Mouse (Mus musculus) spleen, postnatal 10 days (tissue): ENCODE results near the gene Htr5a.

Experiments used
- DNase-seq, 2 experiments: peaks; one replicate each; pipeline ENCODE4 v3.0.0; 2021 to 2022; ENCODE audit warnings: low spot score in 2 of 2

Gene Htr5a

GRCm38 (mm10) chr5:27841701-27842295 lies at the start of gene Htr5a:
Gene Htr5a (plus strand): TSS chr5:27842149.
- no peak for DNase-seq

- no peak for DNase-seq
Observed at GRCm38 (mm10) chr5:27792173-27792470, 49.8 kb upstream of the Htr5a start.

- DNase-seq, result no peak
Observed at GRCm38 (mm10) chr5:27792531-27793205, 49.3 kb upstream of the Htr5a start.

- peak; percentile 77 to 85 for DNase-seq
Observed at GRCm38 (mm10) chr5:27793923-27794322, 48.0 kb upstream of the Htr5a start.

GRCm38 (mm10) chr5:27814282-27814681 lies 27.7 kb upstream of the Htr5a start:
- DNase-seq, result no peak

GRCm38 (mm10) chr5:27818840-27819672 lies 22.9 kb upstream of the Htr5a start:
- DNase-seq, result no peak

GRCm38 (mm10) chr5:27821161-27821560 lies 20.8 kb upstream of the Htr5a start:
- DNase-seq, result no peak

GRCm38 (mm10) chr5:27827971-27828370 lies 14.0 kb upstream of the Htr5a start:
- DNase-seq, result no peak

- DNase-seq, result no peak
Observed at GRCm38 (mm10) chr5:27835096-27835495, 6.9 kb upstream of the Htr5a start.

- no peak for DNase-seq
Observed at GRCm38 (mm10) chr5:27838061-27838460, 3.9 kb upstream of the Htr5a start.

GRCm38 (mm10) chr5:27842671-27843320 lies 847 bp downstream of the Htr5a start:
- no peak for DNase-seq

GRCm38 (mm10) chr5:27846979-27847378 lies 5.0 kb downstream of the Htr5a start:
- no peak for DNase-seq

- no peak for DNase-seq
Observed at GRCm38 (mm10) chr5:27854290-27854689, 12.3 kb downstream of the Htr5a start.

- DNase-seq, result no peak
Observed at GRCm38 (mm10) chr5:27855726-27856125, 13.8 kb downstream of the Htr5a start.

- no peak for DNase-seq
Observed at GRCm38 (mm10) chr5:27873240-27874082, 31.5 kb downstream of the Htr5a start.

- DNase-seq, result no peak
Observed at GRCm38 (mm10) chr5:27874211-27874610, 32.3 kb downstream of the Htr5a start.

GRCm38 (mm10) chr5:27875341-27876105 lies 33.6 kb downstream of the Htr5a start:
- DNase-seq, result no peak

- DNase-seq, result no peak
Observed at GRCm38 (mm10) chr5:27878356-27878755, 36.4 kb downstream of the Htr5a start.

- no peak for DNase-seq
Observed at GRCm38 (mm10) chr5:27879726-27880125, 37.8 kb downstream of the Htr5a start.

- DNase-seq, result no peak
Observed at GRCm38 (mm10) chr5:27880329-27881036, 38.5 kb downstream of the Htr5a start.
